Mouse (Mus musculus) CD8-positive naive resting alpha-beta T cell, adult 2 months (primary cell): ENCODE data around the gene Galnt2.

Source experiments
- DNase-seq, 2 experiments: peaks; one replicate each; pipeline ENCODE4 v3.0.0; 2022; ENCODE audit warnings: low read depth in 2 of 2, low spot score in 2 of 2

Gene Galnt2

GRCm38 (mm10) chr8:124231176-124231484 is at the start of gene Galnt2:
TSS of gene Galnt2 (plus strand) at chr8:124231391.
- DNase-seq, result peak; percentile 56 to 74

DNA sequence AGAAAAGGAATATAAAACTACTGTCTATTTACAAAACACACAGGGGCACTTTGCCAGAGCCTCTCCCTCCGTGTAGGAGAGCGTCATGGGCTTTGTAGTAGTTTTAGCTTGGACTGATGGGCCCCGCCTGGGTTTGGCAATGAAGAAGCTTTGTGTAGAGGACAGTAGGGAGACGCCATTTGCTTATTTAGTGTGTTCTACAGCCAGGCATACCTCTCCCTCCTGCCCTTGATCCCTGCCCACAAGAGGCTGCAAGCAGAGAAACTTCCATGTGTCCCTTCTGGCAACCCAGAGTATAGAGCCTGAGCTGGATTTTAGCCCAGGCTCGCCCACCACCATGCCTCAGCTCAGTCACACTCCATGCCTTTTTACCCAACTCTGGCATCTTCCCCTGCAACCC is 49.4 kb upstream of the Galnt2 start:
- DNase-seq, result no peak

DNA sequence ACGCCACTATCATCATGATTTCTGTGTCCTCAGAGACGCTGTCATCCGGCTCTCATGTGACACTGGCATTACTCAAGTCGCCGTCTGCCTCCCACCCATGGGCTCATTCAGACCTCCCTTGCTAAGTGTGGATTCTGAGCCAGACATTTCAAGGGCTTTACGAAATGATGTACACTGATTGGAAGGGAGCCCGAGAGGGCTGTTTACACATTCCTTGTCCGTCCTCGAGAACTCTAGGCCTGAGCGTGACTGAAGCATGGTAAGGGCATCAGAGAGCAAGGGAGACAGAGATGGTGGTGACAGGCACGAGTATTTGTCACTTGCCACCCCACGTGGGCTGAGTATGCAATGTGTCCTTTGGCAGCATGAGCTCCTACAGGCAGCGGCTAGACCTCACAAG is 49.0 kb upstream of the Galnt2 start:
- DNase-seq, result no peak

DNA sequence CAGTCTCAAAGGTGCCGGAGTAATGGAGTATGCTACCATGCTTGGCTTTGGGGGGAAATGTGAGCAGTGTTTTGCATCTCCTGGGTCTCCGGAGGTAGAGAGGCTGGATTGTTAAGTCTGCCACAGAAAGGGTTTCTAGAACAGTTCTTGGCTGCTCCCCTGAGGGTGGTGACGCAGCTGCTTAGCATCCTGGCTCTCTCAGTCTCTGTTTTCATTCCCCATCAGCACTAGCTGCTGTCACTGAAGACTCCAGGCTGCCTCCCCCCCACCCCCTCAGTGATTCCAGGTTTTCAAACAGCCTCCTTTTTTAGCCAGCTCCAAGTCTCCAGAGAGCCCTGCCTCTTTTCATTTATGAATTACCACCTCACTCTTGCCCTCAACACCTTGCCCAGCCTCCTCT is 47.1 kb upstream of the Galnt2 start:
- DNase-seq, result no peak

DNA sequence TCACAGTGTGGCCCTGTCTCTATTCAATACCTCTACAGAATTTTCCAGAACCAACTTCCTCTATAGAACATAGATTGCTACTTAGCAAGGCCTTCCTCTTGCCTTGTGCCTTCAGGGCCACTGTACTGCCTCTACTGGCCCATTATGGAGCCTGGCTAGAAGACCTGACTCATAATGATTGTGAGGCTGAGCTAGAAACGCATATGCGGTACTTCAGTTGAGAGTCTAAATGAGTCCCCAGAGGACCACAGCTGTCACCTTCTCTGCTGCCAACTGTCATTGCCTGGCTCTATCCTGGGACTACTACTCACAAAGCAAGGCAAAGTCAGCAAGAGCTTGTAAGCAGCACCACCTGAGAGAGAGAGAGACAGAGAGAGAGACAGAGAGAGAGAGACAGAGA is 46.7 kb upstream of the Galnt2 start:
- no peak for DNase-seq

DNA sequence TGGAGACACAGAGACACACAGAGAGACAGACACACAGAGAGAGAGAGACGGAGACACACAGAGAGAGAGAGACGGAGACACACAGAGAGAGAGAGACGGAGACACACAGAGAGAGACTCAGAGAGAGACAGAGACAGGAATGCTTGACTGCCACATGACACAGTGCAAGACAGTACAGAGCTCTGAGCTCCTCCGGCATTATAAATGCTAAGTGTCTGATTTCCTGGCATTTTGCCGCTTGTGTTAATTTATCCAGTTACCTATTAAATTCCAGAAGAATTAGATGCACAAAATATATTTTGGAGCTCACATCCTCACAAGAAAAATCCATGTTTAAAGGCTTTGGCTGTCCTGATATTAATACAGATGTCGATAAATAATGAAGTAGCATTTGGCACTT is 46.1 kb upstream of the Galnt2 start:
- DNase-seq, result no peak

GRCm38 (mm10) chr8:124190388-124190787 is 40.8 kb upstream of the Galnt2 start:
- no peak for DNase-seq

DNA sequence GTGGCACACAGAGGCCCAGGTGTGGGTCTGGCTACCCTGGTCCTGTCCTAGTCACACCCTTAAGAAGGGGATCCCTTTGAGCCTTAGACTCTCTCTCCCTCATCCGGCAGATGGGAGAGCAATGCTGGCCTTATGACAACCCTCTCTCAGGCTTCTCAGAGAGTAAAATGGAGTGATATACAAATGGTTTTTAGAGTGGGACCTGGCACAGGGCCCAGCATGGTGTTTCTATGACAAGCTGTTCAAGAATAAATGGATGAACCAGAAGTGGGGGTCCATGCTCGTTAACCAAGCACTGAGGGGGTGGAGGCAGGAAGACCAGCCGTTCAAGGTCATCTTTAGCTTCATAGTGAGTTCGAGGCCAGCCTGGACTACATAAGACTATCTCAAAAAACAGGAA is 38.9 kb upstream of the Galnt2 start:
- DNase-seq, result no peak

DNA sequence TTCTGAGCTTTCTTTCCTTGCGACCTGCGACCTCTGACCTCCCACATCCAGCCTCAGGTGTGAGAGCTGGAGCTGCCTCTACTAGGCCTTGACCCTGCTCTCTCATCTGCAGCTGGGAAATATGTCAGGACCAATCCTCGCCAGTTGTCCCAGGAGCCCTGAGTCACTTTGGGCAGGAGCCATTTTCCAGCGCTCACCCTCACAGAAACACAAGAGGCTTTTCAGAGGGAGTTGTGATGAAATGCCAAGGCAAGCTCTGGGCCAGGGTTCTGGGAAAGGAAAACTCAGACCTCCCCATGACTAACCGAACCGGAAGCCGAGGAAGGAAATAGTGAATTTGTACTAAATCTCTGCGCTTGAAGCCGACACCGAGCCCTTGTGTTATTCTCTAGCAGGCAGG is 38.2 kb upstream of the Galnt2 start:
- DNase-seq, result no peak

DNA sequence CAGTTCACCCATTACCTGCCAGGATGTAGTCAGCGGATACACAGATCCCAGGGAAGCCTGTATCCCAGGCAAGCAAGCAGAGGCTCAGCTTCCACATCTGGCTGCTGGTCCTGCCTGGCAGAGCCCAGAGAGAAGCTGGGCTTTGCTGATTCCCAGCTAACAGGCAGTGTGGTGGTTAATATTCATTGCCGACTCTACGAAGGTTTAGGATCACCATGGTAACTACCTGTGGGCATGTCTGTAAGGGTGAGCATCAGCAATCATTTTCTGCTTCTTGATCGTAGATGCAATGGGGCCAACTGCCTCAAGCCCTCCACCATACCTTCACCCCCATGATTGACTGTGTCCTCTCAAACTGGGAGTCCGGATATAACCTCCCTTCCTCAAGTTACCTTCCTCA is 37.2 kb upstream of the Galnt2 start:
- no peak for DNase-seq

- DNase-seq, result no peak
Observed at GRCm38 (mm10) chr8:124196195-124196594, 35.0 kb upstream of the Galnt2 start.

DNA sequence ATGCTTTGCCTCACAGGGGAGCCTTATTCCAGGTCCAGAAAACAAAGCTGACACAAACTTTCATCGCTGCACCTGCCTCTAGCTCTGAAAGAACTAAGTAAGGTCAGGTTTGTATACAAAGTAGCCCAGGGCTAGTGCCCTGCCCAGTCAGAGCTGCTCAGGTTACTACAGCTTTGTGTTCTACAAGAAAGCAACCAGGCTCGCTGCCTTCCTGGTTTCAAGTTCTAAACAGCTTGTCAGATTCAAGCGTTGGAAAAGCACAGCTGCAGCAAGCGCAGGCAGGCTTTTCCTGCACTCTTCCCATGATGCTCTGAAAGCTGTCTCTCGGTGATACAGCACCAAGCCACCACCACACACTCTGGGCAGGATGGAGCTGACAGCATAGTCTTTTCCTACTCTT is 34.4 kb upstream of the Galnt2 start:
- DNase-seq, result no peak

- no peak for DNase-seq
Observed at GRCm38 (mm10) chr8:124198230-124198629, 33.0 kb upstream of the Galnt2 start.

GRCm38 (mm10) chr8:124200400-124200799 is 30.8 kb upstream of the Galnt2 start:
- no peak for DNase-seq

DNA sequence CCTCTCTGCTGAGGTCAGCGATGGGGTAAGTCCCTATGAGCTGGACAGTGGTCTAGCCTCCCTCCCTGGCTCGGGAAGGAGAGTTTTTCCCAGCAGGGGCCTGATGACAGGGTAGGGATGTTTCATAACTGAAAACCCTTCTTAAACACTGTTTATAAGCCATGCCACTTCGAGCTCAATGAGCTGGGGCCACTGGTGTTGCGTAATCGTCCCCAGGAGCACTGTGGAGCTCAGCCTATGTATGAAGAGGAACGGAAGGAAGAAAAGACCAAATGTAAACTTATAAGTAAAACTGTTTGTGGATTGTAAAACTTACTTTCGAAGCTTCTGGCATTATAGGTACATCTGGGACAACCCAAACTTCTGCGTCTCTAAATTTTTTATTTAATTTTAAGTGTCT is 29.5 kb upstream of the Galnt2 start:
- no peak for DNase-seq

DNA sequence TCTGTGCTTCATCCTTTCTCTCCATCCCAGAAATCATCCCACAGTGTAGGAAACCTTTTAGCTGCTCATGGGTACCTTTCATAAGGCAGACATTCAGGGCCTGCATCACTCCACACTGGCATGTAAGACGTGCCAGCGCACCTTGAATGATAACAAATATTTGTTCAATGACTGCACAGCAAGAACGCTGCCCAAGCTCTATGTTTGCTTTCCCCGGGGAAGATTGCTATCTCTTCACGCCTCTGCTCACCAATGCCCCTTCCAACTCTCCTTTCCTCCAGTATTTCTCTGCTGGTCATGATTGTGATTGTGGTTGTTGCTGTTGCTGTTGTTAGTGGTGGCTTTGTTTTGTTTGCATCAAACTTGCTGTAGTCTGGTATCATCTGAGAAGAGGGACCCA is 28.3 kb upstream of the Galnt2 start:
- no peak for DNase-seq

- DNase-seq, result no peak
Observed at GRCm38 (mm10) chr8:124204001-124204601, 27.1 kb upstream of the Galnt2 start.

DNA sequence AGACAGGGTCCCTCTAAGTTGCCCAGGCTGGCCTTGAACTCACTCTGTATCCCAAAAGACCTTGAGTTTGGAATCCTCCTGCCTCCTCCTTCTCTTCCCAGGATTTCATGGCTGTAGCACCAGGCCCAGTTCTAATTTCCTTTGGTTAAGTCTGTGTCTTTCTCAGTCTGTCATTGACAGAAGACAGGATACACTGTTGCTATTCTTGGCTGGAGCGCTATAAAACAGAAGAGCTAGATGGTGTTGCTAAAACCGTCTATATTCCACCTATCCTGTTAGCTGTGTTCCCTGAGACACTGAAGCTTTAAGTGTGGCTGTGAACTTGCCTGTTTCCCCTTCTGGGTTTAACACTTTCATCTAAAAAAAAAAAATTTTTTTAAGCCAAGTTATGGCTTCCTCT is 19.0 kb upstream of the Galnt2 start:
- DNase-seq, result no peak

DNA sequence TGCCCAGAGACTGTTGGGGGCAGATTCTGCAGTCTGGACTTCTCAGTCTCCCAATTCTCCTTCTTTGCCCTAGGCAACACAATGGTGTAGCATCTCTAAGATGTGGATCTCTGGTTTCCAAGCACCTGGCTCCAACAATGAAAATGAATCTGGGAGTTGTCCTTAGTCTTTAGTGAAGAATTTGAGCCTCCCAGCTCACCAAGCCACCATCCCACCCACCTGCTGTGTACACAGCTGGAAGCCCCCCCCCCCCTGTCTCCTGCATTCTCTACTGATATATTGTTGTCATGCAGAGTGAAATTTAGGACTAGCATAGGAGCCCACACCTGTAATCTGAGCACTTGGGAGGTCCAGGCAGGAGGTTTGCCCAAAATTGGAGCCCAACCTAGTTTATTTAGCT is 14.2 kb upstream of the Galnt2 start:
- DNase-seq, result no peak

DNA sequence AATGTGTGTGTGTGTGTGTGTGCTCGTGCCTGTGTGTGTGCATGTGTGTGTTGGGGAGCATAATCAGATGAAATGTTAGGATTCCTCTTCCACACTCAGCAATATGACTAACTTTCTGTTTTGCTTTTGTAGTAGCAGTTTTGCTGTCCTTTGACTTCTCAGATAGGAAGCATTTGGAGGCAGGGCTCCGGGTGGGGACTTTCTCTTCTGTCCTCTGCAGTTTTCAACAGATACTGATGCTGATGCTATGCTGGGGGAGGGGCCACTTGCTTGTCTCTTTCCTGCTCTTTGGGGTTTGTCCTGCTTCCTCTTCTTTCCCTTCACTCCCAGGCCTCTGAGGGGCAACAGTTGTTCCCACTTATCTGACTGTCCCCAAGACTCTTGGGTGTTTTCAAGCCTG is 1.3 kb upstream of the Galnt2 start:
- DNase-seq, result no peak

- no peak for DNase-seq
Observed at GRCm38 (mm10) chr8:124230496-124231175, 555 bp upstream of the Galnt2 start.

GRCm38 (mm10) chr8:124231485-124232279 is 491 bp downstream of the Galnt2 start:
- DNase-seq, result peak; percentile 57 to 68

DNA sequence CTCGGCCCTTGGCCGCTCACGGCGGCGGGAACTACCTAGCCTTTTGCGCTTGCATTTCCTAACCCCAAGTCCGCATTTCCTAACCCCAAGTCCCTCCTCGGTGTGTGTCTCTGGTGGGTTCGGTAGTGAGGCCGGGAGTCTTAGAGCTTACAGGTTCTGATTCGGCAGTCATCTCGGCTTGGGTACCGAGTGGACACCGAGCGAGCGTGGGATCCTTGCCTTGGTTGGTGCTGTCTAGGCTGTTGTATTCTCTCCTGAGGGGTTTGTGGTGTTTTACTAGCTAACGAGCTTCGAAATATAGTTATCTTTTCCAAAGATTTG is 1.0 kb downstream of the Galnt2 start:
- no peak for DNase-seq
